Mouse (Mus musculus) heart, postnatal 25 days (tissue): Measurements from ENCODE around the gene Cd2bp2. TPM values are rescaled to one million over a fixed set of nuclear protein-coding genes. Genes with fewer than 3 reads are reported as not detected.

Source experiments
- DNase-seq: peaks from one replicate; pipeline ENCODE4 v3.0.0; 2022; ENCODE audit warnings: low spot score
- intact Hi-C: fragments of 180-260 bp; cut with DNase I; formaldehyde crosslinking; loops from one replicate; pipeline ENCODE4 v1.15.1; 2025
- total RNA-seq, 2 experiments: library from RNA; stranded (reverse); gene quantifications; 2 replicates each; pipeline ENCODE4 v1.2.3; 2021

Cd2bp2 gene
- 10 to 100 TPM; 35.6 to 38.1 TPM for total RNA-seq

DNA sequence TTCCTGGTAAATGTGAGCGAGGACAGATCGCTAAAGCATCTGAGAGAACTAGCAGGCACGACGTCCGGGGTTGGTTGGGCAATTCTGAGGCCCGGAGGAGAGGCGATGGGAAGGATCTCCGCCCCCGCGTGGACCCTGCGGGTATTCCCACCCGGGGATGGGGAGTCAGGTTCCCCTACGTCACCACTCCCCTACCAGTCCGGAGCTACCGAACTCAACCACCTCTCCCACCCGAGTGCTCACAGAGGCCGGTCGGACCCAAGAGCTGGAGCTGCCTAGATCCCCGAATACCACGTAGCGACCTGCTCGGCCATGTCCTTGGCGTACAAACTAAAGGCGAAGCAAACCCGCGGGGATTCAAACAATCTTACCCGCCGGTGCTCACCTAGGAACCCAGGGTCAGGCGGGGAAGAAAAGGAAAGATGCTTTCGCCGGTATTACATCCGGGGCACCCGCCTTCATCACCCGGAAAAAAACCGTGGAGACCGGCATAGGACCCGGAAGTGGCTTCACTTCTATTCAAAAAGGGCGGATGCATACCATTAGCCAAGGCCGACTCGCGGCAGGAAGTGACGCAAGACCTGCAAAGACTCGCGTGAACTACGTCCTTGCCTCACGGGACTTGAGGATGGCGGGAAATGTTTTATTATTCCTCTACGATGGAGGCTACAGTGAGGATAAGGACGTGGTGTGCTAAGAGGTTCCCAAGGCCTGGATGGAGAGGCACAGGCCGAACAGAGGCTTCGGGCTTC is at the start of gene Cd2bp2:
TSS of gene Cd2bp2 (minus strand) at position 507 of the 752 bp plus-strand sequence.
- DNase-seq = peak; percentile 92
- intact Hi-C loops = no loop called here

DNA sequence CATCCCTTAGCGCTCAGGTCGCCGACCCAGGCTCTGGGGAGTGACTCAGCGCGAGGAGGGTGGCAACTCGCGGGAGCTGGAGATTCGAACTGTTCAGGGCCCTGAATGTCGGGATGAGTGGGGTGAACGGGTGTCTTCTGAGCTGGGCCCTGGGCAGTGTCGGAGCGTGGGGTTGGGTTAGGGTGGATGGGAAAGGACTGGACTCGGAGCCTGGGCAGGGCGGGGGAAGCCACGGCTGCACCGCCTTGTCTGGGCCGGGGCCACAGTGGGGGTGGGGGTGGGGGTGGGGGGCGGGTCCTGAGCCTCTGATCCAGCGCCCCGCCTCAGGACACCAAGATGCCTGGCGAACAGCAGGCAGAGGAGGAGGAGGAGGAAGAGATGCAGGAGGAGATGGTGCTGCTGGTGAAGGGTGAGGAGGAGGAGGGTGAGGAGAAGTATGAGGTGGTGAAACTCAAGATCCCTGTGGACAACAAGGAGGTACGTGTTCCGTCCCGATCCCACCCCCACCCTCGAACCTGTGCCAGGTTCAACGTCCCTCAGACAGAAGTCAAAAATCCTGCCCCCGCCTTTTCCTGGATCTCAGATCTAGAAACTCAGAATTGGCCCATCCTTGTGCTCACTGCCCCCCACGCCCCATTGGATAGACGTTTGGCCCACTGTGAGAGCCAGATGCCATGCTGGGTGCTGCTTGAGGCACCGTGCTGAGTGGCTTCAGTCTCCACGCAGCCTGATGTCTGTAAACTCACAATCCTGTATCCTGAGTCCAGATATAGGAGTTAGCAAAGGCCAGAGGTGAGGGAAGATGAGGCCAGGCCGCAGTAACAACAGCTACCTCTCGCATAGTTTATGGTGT is 49.0 kb upstream of the Cd2bp2 start:
- intact Hi-C loops = no loop called here
- DNase-seq = no peak

DNA sequence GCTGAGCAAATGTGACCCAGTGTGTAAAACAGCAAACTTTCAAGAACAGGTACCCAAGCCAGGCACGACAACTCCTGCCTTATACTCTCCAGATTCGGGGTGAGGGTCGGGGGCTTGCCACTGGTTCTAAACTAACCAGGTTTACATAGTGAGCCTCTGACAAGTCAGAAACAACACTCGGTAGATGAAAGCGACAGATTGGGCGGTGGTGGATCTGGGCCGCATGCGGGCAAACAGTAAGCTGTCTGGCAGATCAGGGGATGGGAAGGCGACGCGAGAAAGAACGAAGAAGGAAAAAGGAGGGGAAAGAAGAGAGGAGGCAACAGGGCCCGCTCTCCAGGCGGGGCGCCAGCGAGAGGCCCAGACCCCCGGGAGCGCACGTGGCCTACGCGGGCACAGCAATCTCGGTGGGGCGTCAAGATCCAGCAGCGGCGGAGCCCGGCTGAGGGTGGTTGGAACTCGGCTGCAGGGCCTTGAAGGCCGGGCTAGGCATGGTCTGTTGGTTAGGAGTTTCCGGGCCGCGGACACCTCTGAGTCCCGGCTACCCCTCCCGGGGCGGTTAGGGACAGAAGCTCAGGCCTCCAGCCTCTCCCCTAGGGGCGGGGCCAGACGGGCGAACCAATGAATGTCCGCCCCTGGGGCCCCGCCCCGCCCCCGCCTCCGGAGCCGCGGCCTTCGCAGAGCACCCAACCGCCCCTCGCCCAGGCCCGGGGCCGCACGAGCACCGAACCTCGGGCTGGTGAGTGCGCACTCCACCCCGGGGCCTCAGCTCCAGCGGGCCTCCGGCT is 48.2 kb upstream of the Cd2bp2 start, which contains the start of gene Zfp771:
TSS of gene Zfp771 (plus strand) at position 405 of the 788 bp plus-strand sequence.
- intact Hi-C loops = no loop called here
- peak; percentile 90 for DNase-seq

DNA sequence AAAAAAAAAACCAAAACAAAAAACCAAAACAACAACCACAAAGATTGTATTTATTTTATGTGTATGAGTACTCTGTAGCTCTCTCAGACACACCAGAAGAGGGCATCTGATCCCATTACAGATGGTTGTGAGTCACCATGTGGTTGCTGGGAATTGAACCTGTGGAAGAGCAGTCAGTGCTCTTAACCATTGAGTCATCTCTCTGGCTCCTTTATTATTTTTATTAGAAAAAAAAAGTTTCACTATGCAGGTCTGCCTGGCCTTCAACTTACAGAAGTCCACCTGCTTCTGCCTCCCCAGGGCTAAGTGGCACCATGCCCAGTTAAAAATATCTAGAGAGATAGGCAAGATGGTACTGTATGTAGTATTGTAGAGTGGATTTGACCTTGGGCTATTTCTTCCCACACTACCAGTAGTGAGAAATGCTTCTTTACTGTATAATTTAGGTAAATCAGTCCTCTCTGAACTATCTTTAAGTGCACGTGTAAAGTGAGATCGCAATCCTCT is 47.6 kb upstream of the Cd2bp2 start:
- intact Hi-C loops = no loop called here
- DNase-seq = no peak

DNA sequence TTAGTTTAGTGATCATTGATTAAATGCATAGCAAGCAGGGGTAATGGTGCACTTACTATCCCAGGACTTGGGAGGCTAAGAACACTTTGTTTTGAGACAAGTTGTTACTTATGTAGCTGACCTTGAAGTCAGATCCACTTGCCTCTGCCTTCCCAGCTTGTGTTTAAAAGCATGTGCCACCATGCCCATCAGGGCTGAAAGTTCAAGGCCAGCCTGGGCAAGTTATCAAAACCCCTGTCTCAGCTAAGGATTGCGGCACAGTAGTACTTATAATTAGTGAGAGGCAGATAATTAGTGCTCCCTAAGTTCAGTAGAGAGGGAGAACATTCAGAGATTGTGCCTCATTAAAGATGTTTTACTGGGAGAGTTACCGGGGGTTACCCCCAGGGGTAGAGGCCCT is 38.9 kb upstream of the Cd2bp2 start:
- DNase-seq = no peak
- intact Hi-C loops = no loop called here

DNA sequence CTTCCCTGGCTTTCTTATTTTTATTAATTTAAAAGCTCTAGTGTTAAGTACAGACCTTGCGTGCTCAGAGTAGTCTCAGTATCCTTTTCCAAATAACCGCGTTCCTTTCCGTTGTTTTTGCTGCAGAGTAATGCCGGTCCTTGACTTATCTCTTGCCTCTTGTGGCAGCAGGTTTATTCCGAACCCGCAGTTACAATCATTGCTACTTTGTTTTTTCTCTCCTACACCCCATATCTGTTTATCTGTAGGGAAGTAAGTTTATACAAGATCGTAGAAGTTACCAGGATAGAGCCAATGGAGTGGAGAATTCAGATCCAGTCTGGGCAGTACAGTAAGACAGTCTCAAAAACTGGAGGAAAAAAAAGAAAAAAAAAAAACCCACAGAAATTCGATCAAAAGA is 37.9 kb upstream of the Cd2bp2 start:
- no peak for DNase-seq
- intact Hi-C loops = loop anchor here (2.0 kb wide), 1 partner anchor 19 kb away; no protein-coding TSS in a partner anchor

DNA sequence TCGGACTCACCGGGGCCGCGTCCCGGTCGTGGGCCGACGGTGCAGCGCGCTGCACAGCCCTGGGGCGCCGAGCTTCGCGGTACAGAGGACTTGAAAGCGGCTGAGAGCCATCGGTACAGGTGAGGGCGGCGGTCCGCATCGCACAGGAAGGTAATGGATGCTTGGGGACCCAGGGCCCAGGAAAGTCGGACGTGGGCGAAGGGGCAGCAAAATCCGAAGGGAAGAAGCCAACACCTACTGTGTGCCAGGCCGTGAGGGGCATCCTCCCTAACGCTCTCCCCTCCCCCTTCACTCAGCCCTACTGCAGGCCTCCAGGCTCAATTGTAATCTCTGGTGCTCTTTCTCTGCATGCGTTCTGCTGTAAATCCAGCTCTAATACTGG is 37.5 kb upstream of the Cd2bp2 start:
- DNase-seq = no peak
- intact Hi-C loops = loop anchor here (2.0 kb wide), 1 partner anchor 19 kb away; no protein-coding TSS in a partner anchor

DNA sequence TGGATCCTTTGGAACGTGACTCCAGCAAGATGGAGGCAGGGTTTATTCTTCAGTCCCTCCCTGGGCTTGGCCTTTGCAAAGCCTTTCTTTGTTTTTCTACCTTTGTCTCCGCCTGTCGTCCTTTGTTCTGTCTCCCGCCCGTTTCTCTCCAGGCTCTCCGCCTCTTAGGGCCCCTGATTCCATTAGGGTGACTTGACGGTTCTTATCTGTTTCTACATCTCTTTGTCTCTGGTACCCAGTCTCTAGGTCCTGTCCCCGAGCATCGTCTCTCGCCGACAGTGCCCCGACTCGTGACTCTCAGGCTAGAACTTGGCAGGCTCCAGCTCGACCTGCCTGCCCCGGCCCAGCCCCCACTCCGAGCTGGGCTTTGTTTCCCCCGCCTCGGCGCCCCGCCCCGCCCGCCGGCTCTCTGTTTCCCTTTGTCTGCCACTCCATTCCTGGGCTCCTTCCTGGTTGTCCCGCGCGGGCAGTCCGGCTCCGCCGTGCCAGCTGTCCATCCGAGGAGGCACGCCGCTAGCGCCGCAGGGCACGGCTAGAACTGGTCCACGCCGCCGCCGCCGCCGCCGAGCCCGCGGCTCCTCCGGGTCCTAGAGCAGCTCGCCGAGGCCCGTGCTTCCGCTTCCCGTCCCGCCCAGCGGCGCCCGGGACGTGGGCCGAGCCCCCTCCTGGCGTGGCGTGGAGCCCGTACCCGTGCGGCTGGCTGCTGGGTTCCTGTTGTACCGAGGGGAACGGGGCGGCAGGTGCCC is 36.9 kb upstream of the Cd2bp2 start, which contains the start of the genes Zfp553 and Sept1:
TSS of gene Zfp553 (plus strand) at position 440 of the 746 bp plus-strand sequence.
TSS of gene Sept1 (minus strand) at position 509 of the 746 bp plus-strand sequence.
- intact Hi-C loops = loop anchor here (2.0 kb wide), 1 partner anchor 20 kb away; no protein-coding TSS in a partner anchor

DNA sequence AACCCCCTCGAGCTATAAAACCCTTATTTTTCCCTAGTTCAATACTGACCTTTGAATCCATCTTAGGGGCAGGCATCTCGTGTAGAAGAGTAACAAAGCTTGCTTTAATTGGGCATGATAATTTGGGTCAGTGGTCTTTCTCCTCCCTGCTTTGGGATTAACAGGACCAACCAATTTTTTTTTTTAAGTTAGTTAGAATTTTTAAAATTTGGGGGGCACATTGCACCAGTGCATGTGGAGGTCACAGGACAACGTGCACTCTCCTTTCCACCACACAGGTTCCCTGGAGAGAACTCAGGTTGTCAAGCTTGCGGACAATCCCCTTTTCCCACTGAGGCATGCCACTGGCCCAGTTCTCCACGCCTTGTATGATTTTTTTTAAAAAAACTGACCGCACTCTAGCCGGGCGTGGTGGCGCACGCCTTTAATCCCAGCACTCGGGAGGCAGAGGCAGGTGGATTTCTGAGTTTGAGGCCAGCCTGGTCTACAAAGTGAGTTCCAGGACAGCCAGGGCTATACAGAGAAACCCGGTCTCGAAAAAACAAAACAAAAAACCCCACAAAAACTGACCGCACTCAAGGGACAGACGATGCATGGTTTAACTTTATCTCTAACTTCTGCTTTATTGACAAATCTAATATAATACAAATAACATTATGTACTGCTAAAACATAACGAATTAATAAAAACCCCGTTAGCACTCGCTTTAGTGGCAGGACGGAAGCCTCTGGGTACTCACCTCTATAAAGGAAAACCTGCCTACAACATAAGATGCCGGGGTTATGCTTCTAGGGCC is 36.2 kb upstream of the Cd2bp2 start:
- intact Hi-C loops = loop anchor here (2.0 kb wide), 2 partner anchors 17 to 21 kb away; no protein-coding TSS in a partner anchor
- no peak for DNase-seq

More for the DNA sequence above, 36.9 kb upstream of the Cd2bp2 start, which contains the start of the genes Zfp553 and Sept1:
- DNase-seq = peak; percentile 72

DNA sequence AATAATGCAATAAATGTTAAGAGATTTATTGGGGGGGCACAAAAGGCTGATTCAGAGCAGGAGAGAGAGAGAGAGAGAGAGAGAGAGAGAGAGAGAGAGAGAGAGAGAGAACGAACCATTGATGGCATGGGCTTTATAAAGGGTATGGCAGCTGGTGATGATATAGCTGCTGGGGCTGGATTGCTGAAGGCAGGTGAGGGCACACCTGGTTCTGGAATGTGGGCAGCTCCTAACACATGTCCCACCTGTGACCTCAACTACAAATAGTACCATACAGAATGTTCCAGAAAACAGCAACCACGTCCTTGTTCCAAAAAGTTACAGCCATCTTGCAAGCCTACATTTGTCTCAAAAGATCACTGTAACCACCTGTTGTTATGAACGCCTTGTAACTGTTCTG is 35.5 kb upstream of the Cd2bp2 start:
- DNase-seq = no peak
- intact Hi-C loops = loop anchor here (2.0 kb wide), 1 partner anchor 17 kb away; no protein-coding TSS in a partner anchor

DNA sequence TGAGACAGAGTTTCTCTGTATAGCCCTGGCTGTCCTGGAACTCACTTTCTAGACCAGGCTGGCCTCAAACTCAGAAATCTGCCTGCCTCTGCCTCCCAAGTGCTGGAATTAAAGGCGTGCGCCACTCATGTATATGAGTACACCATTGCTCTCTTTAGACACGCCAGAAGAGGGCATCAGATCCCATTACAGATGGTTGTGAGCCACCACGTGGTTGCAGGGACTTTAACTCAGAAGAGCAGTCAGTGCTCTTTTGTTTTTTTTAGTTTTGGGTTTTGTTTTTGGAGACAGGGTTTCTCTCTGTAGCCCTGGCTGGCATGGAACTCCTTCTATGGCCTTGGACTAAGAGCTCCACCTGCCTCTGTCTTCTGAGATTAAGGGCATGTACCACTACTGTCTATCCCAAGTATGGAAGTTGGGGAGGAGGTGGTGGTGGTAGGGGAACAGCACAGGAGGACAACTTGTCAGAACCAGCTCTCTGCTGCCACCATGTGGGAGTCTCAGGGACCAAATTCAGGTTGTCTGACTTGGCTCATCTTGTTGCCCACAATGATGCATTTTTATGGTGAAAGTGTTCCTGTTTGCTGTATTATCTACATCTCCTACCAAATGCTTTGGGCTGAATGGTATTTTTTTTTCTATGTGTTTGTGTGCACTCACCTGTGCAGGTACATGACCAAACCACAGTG is 32.9 kb upstream of the Cd2bp2 start:
- intact Hi-C loops = loop anchor here (10.0 kb wide), 1 partner anchor 104 kb away; the partner anchor contains the start of gene Qprt
- peak; percentile 32 for DNase-seq

DNA sequence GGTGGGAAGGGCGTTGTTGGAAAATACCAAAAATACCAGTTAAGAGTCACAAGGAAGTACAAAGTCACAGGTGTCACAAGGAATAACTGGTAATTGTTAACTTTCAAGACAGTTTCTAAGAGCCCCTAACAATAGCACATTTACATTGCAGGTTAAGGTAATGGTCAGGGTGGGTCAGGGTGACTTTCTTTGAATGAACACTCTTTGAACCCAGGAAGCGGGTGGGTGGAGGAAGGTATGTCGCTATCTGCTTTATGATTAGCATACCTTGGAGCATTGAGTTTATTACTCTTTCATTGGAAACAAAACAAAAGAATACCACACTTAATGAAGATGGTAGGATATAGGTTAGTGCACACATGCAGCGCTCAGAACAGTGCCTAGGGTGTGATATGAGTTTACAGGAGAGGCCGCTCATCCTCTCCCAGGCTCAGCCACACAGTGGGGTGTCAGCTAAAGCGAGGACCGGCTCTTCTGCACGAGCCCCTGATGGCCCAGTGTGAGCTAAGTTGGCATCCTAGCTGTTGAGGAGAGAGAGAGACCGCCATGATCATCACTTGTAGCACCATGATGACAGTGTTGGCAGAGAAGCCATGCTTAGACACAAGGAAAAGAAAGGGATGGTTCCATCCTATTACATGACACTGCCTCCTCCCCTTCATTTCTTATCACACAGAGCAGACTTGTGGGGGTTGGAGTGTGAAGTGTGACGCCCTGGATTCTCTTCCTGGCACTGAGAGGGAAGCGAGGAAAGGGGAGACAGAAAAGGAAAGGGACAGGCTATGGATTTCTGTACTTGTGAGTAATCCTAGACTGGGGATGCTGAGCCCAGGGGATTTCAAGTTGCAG is 29.5 kb upstream of the Cd2bp2 start:
- intact Hi-C loops = loop anchor here (10.0 kb wide), 1 partner anchor 101 kb away; the partner anchor contains the start of gene Qprt
- no peak for DNase-seq

DNA sequence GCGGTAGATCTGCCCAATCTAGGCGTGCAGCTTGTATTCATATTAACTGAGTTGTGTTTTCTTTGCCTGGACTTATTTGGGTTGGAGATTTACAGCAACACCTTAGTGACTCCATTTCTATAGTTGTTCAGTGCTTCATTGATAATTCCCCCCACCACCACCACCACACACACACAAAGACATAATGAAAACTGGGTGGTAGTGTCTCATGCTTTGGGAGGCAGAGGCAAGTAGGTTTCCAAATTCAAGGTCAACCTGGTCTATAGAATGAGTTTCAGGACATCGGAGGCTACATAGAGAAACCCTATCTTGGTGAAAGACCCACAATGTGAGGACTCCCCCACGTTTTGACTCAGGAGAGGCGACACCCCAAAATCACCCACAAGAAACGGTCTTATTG is 28.8 kb upstream of the Cd2bp2 start:
- intact Hi-C loops = loop anchor here (10.0 kb wide), 1 partner anchor 100 kb away; the partner anchor contains the start of gene Qprt
- no peak for DNase-seq

DNA sequence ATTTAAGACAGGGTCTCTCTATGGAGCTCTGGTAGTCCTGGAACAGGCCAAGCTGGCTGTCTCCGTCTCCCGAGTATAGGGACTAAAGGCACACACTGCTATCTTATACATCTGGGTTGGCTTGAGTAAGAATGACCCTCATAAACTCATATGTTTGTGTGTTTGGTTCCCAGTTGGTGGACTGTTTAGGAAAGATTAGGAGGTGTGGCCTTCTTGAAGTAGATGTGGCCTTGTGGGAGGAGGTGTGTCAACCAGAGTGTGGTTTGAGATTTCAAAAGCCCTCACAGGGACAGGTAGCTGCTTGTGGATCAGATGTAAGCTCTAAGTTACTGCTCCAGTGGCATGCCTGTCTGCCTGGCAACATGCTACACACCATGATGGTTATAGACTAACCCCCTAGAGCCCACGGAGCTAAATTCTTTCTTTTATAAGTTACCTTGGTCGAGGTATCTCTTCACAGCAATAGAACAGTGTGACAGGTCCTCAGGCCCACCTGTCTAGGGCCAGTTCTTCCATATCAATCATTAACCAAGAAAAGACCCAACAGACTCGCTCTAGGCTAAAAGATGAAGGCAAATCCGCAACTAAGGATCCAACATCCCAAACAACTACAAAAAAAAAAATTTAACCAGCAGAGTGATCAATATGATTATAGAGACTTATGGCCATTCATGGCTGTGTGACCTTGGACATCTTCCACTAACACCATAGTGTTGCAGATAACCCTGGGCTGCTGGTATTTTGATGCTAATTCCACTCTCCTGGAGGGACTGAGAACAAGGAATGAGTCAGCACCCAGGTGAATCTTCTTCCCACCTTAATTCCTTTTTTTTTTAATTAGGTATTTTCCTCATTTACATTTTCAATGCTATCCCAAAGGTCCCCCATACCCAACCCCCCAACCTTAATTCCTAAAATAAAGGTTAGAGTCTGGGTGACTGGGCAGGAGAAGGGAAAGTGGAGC is 27.9 kb upstream of the Cd2bp2 start:
- intact Hi-C loops = loop anchor here (10.0 kb wide), 1 partner anchor 99 kb away; the partner anchor contains the start of gene Qprt
- no peak for DNase-seq

DNA sequence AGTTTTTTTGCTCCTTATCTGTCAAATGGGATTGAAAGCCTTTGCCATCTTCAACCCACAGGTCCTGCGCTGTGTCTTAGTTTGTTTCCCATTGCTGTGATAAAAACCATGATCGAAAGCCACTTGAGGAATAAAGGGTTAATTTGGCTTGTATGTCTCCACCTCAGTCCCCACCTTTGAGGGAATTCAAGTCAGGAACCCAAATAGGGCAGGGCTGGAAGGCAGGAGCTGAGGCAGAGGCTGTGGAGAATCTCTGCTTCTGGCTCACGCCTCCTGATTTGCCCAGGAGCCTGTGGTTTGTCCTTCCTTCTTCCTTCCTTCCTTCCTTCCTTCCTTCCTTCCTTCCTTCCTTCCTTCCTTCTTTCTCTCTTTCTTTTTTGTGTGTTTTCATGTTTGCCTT is 27.3 kb upstream of the Cd2bp2 start:
- no peak for DNase-seq
- intact Hi-C loops = loop anchor here (10.0 kb wide), 1 partner anchor 98 kb away; the partner anchor contains the start of gene Qprt
